Mouse (Mus musculus) bone marrow macrophage, adult 2 months (primary cell): ENCODE data around the gene Susd6.

Source experiments
- CTCF ChIP-seq: IDR thresholded peaks from 2 replicates; pipeline ENCODE4 v1.5.1; 2012; ENCODE audit warnings: low read depth, mild to moderate bottlenecking, low read length, moderate library complexity
- POLR2A ChIP-seq: IDR thresholded peaks from 2 replicates; pipeline ENCODE4 v1.6.1; 2012; ENCODE audit warnings: mild to moderate bottlenecking, low read depth, low read length, borderline replicate concordance

GRCm38 (mm10) chr12:80922869-80923268, 132.6 kb downstream of the Susd6 start:
- TF ChIP-seq CTCF, result no peak
- no peak for TF ChIP-seq POLR2A
